Mouse (Mus musculus) thymus, postnatal 14 days (tissue): ENCODE measurements at regions not wholly inside any gene's neighbourhood (a gene's known extent, or its start where the extent isn't known, plus 50 kb on each side); places are given as distances from the start of the nearest gene placed in this dataset.

Experiments
- DNase-seq: peaks from one replicate; pipeline ENCODE4 v3.0.0; 2021

DNA sequence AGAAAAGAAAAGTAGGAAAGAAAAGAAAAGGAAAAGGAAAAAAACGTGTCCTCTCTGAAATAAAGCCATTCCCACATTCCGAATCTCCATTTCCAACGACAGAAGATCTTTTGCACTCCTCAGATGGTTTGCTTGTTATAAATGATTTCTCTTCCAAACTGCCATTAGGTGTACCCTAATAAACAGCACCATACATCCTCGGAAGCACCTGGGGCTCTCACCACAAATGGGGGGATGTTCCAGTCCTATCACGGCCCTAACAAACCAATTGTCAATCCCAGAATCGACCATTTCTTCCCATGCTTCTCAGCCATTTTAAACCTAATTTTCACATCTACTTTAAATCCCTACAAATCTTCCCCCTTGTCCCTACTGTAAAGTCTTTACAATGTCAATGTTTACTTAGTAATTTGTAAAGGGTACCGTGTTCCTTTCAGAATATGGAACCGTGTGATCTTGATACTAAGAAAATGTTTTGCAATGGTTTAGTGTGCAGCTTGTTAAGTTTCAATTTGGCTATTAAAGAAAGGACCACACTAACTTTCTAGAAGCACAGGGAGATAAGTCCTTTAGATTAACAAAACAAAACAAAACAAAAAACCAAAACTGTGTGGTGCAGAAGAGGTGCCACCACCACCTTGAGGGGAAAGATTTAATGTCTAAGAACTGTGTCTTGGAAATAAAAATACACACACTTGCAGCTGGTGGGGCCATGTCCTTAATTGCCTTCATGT is 66.6 kb upstream of the Chd2 start:
- DNase-seq = no peak

DNA sequence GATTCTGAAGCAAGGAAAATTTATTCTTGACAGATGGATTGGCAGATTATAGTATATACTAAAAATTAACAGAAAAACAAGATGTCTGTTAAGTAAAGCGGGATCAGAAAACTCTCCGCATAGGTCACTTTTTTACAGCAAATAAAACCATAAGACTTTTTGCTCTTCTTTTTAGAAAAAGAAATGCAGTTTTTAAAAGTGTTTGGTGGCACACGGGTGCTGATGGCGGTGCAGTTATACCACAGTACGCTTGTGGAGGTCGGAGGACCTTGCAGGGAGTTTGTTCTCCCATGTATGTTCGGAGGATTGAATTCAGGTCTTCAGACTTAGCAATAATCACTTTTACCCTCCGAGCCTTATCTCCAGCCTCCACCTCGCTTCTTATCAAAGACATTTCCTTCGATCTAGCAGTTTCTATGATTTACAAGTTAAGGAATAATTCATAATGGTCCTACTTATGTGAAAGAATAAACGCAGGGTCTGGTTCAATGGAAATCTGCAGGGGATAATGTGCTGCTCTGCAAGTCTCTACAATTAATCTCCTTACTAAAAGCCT is 65.9 kb upstream of the Chd2 start:
- peak; percentile 50 for DNase-seq

GRCm38 (mm10) chr7:73606677-73607449 is 65.2 kb upstream of the Chd2 start:
- DNase-seq = peak; percentile 97

GRCm38 (mm10) chr7:73604597-73604996 is 63.0 kb upstream of the Chd2 start:
- no peak for DNase-seq

GRCm38 (mm10) chr7:73602815-73603551 is 61.4 kb upstream of the Chd2 start:
- DNase-seq = no peak

- no peak for DNase-seq
Observed at GRCm38 (mm10) chr7:73601336-73601735, 59.7 kb upstream of the Chd2 start.

- no peak for DNase-seq
Observed at GRCm38 (mm10) chr7:73600776-73601175, 59.1 kb upstream of the Chd2 start.

- peak; percentile 68 for DNase-seq
Observed at GRCm38 (mm10) chr7:73600003-73600385, 58.4 kb upstream of the Chd2 start.

DNA sequence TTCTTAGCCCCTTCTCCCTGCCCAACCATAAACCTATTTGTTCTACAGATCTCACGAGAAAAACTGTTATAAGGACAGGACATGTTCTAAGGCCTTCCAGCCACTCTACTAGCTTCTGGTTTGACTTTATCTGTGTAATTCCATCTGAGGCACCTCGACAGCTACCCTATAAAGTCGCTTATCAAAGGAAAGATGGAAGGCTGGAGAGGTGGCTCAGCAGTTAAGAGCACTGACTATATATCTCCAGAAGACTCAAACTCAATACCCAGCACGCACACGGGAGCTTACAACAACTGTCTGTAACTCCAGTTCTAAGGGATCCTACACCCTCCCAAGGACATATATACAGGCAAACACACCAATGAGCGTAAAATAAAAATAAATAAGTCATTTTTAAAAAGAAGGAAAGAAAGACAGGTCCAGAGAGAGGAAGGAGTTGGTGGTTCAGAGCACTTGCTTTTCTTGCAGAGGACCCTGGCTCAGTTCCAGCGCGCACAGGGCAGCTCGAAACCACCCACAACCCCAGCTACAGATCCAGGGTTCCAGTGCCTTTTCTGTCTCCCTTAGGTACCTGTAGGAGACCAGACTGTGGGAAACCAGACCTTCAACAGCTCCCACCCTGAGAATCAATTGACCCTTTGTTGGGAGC is 57.8 kb upstream of the Chd2 start:
- DNase-seq = no peak

DNA sequence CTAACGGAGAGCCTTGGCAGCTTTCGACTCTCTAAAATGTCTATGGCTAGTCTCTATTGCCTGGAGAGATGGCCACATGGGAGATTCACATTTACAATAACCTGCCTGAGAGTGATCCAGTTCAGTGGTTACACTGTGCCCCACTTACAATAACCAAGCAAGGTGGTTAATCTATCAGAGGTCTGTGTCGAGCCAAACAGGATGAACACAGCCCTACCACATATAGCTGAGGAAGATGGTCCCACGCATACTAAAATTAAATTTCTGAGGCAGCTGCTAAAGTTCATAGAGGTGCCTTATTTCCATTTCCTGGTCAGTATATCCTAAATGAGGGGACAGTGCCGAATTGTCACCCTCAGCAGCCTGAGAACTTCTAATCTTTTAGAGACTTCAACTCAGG is 56.3 kb upstream of the Chd2 start:
- no peak for DNase-seq

DNA sequence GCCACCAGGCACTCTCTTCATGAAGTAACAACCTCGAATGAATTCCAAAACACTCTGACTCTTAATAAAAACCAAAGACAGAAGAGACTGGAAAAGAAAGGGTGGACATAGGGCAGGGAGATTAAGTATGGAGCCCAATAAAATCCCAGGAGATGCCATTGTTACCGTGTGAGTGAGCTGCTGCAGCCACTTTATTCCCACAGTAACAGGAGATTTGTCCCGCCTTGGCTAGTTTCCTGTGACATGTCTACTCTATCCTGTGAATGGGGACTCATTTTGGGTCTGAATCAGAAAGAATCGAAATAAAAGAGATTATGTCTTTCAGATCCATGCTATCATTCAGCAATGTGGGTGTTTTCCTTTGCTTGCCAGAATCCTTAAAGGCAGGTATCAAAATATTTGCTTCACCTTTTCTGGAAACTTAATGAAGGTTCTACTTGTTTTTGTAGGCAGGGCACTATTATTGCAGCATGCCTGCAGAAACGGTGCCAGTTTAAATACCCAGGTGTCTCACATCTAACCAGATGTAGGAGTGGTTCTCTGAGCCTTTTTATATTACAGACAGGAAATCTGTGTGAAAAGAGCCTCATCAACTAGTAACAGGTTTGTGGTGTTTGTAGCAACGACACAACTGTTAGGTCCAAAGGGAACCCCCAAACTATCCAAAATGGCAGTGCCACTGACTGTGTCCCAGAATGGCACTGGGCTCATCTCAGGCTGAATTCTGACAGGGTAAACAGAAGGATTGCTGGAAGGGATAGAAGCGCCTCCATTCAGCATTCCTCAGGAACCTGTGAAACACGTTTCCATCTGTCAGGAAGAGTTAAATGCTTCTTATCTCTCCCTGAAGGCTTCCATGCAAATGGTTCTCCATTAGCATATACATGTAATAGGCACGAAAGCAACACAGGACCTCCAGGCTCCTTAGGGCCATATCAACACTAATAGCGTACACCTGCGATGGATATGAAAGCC is 55.5 kb upstream of the Chd2 start:
- peak; percentile 49 for DNase-seq

DNA sequence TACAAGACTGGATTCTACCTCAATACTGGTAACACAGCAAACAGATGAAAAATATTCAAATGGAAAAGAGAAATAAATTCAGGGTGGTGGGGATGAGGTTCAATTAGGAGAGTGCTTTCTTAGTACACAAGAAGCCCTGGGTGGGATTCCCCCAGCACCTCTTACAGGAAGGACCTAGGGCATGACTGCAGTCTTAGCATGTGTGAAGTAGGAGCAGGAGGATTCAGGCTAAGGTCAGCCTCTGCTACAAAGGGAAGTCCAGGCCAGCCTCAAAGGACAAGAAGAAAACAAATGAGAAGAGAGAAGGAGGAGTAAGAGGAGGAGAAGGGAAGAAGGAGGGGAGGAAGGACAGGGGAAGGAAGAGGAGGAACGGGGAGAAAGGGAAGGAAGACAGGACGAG is 54.8 kb upstream of the Chd2 start:
- DNase-seq = peak; percentile 56

DNA sequence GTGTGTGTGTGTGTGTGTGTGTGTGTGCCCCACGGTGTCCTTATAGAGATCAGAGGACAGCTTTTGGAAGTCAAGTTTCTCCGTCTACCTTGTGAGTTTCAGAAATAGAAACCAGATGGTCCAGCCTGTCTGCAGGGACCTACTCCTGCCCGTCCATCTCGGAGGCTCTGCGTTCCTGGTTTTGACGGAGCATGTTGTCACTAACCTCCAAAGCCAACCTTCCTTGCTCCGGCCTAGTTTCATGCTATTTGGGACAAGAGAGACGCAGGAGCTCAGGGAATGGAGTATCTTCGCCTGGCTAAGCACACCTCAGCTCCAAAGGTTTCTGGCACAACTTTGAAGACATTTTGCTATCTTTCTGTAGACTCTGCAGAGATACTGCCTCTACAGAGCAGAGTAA is 54.2 kb upstream of the Chd2 start:
- DNase-seq = no peak

- peak; percentile 92 for DNase-seq
Observed at GRCm38 (mm10) chr7:73595140-73595825, 53.7 kb upstream of the Chd2 start.

DNA sequence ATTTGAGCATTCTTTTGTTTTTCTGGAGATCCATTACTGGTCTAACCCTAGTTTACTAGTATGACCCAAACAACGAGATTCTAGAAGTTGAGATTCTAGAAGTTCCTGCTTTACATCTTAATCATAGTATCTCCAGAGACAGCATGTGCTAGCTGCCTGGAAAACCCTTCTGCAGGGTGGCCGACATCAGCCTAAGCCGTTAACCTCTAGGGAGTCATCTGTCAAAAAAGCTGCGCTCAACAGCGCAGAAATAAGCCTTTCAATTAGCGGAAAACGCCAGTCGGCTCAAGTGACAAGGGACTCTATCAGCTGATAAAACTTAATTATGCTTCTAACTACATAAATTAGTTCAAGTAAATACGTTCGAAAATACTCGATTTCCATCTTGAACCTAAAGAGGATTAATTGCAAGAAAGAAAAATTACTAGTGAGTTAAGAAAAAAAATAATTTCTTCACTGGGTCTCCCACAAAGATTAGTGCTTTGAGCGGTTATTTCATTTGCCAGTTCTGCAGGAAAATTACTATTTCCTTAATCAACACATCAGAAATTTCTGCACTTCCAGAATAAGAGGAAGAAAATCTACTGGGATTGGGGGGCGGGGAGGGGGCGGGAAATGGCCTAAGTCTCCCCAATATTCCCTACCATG is 53.0 kb upstream of the Chd2 start:
- DNase-seq = peak; percentile 45

- DNase-seq = no peak
Observed at GRCm38 (mm10) chr7:73593645-73594385, 52.2 kb upstream of the Chd2 start.

- no peak for DNase-seq
Observed at GRCm38 (mm10) chr7:73592857-73593256, 51.2 kb upstream of the Chd2 start.
